Mouse (Mus musculus) bone marrow macrophage, adult 2 months (primary cell): ENCODE measurements around the gene Gna14.

Source experiments
- CTCF ChIP-seq: IDR thresholded peaks from 2 replicates; pipeline ENCODE4 v1.5.1; 2012; ENCODE audit warnings: low read depth, mild to moderate bottlenecking, low read length, moderate library complexity
- POLR2A ChIP-seq: IDR thresholded peaks from 2 replicates; pipeline ENCODE4 v1.6.1; 2012; ENCODE audit warnings: mild to moderate bottlenecking, low read depth, low read length, borderline replicate concordance

GRCm38 (mm10) chr19:16460292-16460691 is 24.7 kb downstream of the Gna14 start:
- TF ChIP-seq CTCF = no peak
- no peak for TF ChIP-seq POLR2A
